Mouse (Mus musculus): ENCODE results near the gene Abhd8. TPM values are rescaled to one million over a fixed set of nuclear protein-coding genes. Genes with fewer than 3 reads are reported as not detected.

Abhd8 gene
- polyA plus RNA-seq, 1 experiment from 2014 or later: 30.1 TPM

DNA sequence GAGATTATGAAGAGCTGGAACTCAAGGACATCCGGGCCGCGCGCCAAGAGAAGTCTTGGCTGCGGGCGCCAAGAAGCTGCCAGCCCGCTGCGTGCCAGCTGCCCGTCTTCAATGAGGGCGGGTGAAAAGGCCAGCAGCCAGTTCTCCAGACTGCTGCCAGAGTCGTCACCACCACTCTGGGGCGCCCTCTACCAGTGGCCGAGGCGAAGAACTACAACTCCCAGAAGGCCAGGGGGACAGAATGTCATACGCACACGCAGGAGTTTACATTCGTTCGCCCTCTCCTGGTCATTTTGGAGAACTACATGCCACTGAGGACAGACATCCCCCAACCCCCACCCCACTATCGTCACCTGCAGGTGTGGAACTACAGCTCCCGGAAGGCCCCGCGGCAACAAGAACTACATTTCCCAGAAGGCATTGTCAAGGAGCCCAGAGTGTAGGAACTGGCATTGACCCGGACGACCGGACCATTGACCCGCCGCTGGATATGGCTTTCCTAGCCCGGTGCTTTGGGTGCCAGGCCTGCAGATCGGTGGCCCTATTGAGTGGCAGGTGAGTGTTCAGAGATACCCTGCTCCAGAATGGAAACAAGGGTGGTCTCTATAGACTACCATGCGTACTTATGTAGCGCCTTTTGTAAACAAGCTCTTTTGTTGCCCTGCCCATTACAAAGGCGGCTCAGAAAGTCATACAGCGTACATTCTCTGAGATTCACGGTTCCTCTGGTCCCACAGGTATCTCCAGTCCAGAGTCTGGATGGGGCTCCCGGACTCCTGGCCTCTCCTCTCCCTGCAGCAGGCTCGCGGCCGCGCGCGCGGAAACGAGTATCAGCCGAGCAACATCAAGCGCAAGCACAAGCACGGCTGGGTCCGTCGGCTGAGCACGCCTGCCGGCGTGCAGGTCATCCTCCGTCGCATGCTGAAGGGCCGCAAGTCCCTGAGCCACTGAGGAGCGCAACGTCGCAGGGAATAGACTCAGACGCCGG lies 1.4 kb upstream of the Abhd8 start, which contains the start of gene Mrpl34:
Mrpl34 (plus strand) TSS at position 447 of the 988 bp plus-strand sequence.
- DNase-seq (ENCODE audit: low spot score) (peak; percentile 100), ATAC-seq (replicated peaks; ENCODE audit: insufficient number of reproducible peaks, low FRiP score, low TSS enrichment, low read depth) (peak; percentile 50)
- H3K9ac ChIP-seq (replicated peaks; ENCODE audit: low read length): peak within 1 kb of the TSS; percentile 71
- H3K4me1 ChIP-seq (ENCODE audit: control insufficient read depth, insufficient read depth, low read length): peaks cover 9% of the 10 kb centered on the region
- H3K27ac ChIP-seq (replicated peaks; ENCODE audit: low read depth, low read length): no peak within 1 kb of the TSS
- H3K9me3 ChIP-seq (replicated peaks; ENCODE audit: control insufficient read depth, low read length): no peaks in the 10 kb centered on the region
- H3K4me2 ChIP-seq (ENCODE audit: low read depth, low read length): peak within 1 kb of the TSS; percentile 82
- H3K27me3 ChIP-seq (ENCODE audit: control insufficient read depth, insufficient read depth, low read length): no peaks in the 10 kb centered on the region
- H3K36me3 ChIP-seq (replicated peaks; ENCODE audit: control insufficient read depth, insufficient read depth, low read depth, low read length): no peaks in the 10 kb centered on the region; the same call in 1 of the 2 replicates
- under 1% methylated on average over 59 of the region's 59 CpGs for WGBS
- H3K4me3 ChIP-seq (ENCODE audit: low read depth, low read length): peak within 1 kb of the TSS; percentile 74

GRCm38 (mm10) chr8:71462786-71463185 lies 669 bp downstream of the Abhd8 start:
- Histone ChIP-seq H3K4me3 (ENCODE audit: low read depth, low read length) (peak overlapping the region; percentile 74), H3K9ac (replicated peaks; ENCODE audit: low read length) (peak overlapping the region; percentile 75), H3K4me1 (ENCODE audit: control insufficient read depth, insufficient read depth, low read length) (peaks cover 7% of the 10 kb centered on the region), H3K4me2 (ENCODE audit: low read depth, low read length) (peak overlapping the region; percentile 82), H3K9me3 (replicated peaks; ENCODE audit: control insufficient read depth, low read length) (no peaks in the 10 kb centered on the region), H3K36me3 (replicated peaks; ENCODE audit: control insufficient read depth, insufficient read depth, low read depth, low read length) (no peaks in the 10 kb centered on the region; the same call in 1 of the 2 replicates), H3K27me3 (ENCODE audit: control insufficient read depth, insufficient read depth, low read length) (no peaks in the 10 kb centered on the region), H3K27ac (replicated peaks; ENCODE audit: low read depth, low read length) (no peak overlapping the region; the same call in 1 of the 2 replicates)
- ATAC-seq (replicated peaks; ENCODE audit: insufficient number of reproducible peaks, low FRiP score, low TSS enrichment, low read depth) (no peak), DNase-seq (ENCODE audit: low spot score) (peak; percentile 44)
- 5% methylated on average over 16 of the region's 16 CpGs for WGBS

DNA sequence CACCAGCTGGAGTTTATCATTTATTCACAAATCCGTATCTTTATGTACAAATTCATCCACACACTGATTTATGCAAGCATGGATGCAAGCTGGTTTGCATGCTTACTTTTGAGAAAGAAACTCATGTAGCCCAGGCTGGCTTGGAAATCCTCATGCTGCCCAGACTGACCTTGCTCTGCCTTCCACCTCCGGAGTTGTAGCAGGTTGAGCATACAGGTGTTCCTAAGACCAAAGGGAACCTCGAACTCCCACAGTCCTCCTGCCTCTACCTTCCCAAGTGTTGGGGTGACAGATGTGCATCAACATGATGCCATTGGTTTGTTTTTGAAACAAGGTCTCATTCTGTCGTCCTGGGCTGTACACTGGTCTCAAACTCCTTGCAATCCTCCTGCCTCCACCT lies 1.3 kb downstream of the Abhd8 start:
- no peak overlapping the region for H3K27ac ChIP-seq (replicated peaks; ENCODE audit: low read depth, low read length)
- 74% methylated on average over 4 of the region's 4 CpGs for WGBS
- H3K27me3 ChIP-seq (ENCODE audit: control insufficient read depth, insufficient read depth, low read length): no peaks in the 10 kb centered on the region

GRCm38 (mm10) chr8:71461152-71461840 lies 2.2 kb downstream of the Abhd8 start:
- no peaks in the 10 kb centered on the region for H3K9me3 ChIP-seq (replicated peaks; ENCODE audit: control insufficient read depth, low read length)
- no peak overlapping the region for H3K27ac ChIP-seq (replicated peaks; ENCODE audit: low read depth, low read length)
- no peaks in the 10 kb centered on the region; the same call in 1 of the 2 replicates for H3K36me3 ChIP-seq (replicated peaks; ENCODE audit: control insufficient read depth, insufficient read depth, low read depth, low read length)
- no peaks in the 10 kb centered on the region for H3K27me3 ChIP-seq (ENCODE audit: control insufficient read depth, insufficient read depth, low read length)
- ATAC-seq (replicated peaks; ENCODE audit: insufficient number of reproducible peaks, low FRiP score, low TSS enrichment, low read depth) (no peak), DNase-seq (ENCODE audit: low spot score) (no peak)
- WGBS: 74% methylated on average over 46 of the region's 47 CpGs
- H3K4me2 ChIP-seq (ENCODE audit: low read depth, low read length): no peak overlapping the region; the same call in 1 of the 2 replicates
- no peak overlapping the region for H3K9ac ChIP-seq (replicated peaks; ENCODE audit: low read length)
- peaks cover 7% of the 10 kb centered on the region for H3K4me1 ChIP-seq (ENCODE audit: control insufficient read depth, insufficient read depth, low read length)
- no peak overlapping the region for H3K4me3 ChIP-seq (ENCODE audit: low read depth, low read length)

More for the DNA sequence above, 1.3 kb downstream of the Abhd8 start:
- peak overlapping the region; percentile 82 for H3K4me2 ChIP-seq (ENCODE audit: low read depth, low read length)
- peak overlapping the region; percentile 74 for H3K4me3 ChIP-seq (ENCODE audit: low read depth, low read length)
- peaks cover 7% of the 10 kb centered on the region for H3K4me1 ChIP-seq (ENCODE audit: control insufficient read depth, insufficient read depth, low read length)
- ATAC-seq (replicated peaks; ENCODE audit: insufficient number of reproducible peaks, low FRiP score, low TSS enrichment, low read depth) (no peak), DNase-seq (ENCODE audit: low spot score) (no peak)
- no peaks in the 10 kb centered on the region for H3K9me3 ChIP-seq (replicated peaks; ENCODE audit: control insufficient read depth, low read length)
- H3K36me3 ChIP-seq (replicated peaks; ENCODE audit: control insufficient read depth, insufficient read depth, low read depth, low read length): no peaks in the 10 kb centered on the region; the same call in 1 of the 2 replicates
- H3K9ac ChIP-seq (replicated peaks; ENCODE audit: low read length): peak overlapping the region; percentile 75

DNA sequence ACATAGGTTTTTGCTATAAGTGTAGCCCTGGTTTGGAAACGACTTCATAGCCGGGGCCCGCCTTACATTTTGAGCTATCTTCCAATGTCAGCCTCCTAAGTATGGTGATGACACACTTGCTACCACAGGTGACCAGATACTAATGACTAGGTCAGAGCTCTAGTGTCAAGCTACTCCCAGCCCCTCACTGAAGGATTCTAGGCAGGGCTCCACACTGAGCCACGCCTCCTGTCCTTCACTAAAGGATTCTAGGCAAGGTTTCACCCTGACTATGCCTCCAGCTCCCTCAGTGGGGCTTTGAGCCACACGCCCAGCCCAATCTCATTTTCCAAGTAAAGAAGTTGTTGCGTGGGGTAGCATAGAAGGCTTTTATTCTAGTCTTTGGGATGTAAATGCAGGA lies 2.7 kb downstream of the Abhd8 start:
- Histone ChIP-seq H3K4me3 (ENCODE audit: low read depth, low read length) (no peak overlapping the region), H3K9me3 (replicated peaks; ENCODE audit: control insufficient read depth, low read length) (no peaks in the 10 kb centered on the region), H3K27ac (replicated peaks; ENCODE audit: low read depth, low read length) (no peak overlapping the region), H3K4me1 (ENCODE audit: control insufficient read depth, insufficient read depth, low read length) (peaks cover 7% of the 10 kb centered on the region), H3K4me2 (ENCODE audit: low read depth, low read length) (no peak overlapping the region), H3K27me3 (ENCODE audit: control insufficient read depth, insufficient read depth, low read length) (no peaks in the 10 kb centered on the region), H3K9ac (replicated peaks; ENCODE audit: low read length) (no peak overlapping the region), H3K36me3 (replicated peaks; ENCODE audit: control insufficient read depth, insufficient read depth, low read depth, low read length) (no peaks in the 10 kb centered on the region; the same call in 1 of the 2 replicates)
- WGBS: 91% methylated on average over 6 of the region's 6 CpGs
- ATAC-seq (replicated peaks; ENCODE audit: insufficient number of reproducible peaks, low FRiP score, low TSS enrichment, low read depth) (no peak), DNase-seq (ENCODE audit: low spot score) (no peak)

DNA sequence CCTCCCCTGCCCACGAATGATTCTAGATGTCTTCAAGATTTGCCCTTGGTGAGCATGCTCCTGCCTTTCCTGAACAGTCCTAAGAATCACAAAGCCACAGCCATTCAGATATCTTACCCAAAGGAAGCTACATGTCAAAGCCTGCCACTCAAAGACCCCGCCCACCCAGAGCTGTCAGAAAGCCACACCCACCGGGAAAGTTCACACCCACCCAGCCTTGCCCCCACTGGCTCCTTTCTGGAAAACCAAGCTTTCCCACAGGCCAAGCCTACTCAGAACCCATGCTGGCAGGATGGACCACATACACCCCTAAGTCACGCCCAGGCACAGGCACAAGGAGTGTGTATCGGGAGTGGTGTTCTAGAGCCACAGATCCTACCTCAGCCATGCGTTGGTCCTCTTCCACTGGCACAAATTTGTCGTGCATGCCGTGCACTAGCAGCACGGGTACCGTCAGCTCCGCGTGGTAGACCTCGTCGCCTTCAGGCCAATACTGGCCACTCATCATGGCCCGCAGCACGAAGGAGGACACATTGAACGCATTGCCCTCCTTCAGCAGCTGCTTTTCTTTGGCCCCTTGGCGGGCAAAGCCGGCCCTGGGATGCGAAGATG lies 5.7 kb downstream of the Abhd8 start:
- no peaks in the 10 kb centered on the region; the same call in 1 of the 2 replicates for H3K36me3 ChIP-seq (replicated peaks; ENCODE audit: control insufficient read depth, insufficient read depth, low read depth, low read length)
- ATAC-seq (replicated peaks; ENCODE audit: insufficient number of reproducible peaks, low FRiP score, low TSS enrichment, low read depth) (no peak), DNase-seq (ENCODE audit: low spot score) (no peak)
- no peak overlapping the region for H3K27ac ChIP-seq (replicated peaks; ENCODE audit: low read depth, low read length)
- H3K4me1 ChIP-seq (ENCODE audit: control insufficient read depth, insufficient read depth, low read length): peaks cover 2% of the 10 kb centered on the region; the same call in 1 of the 2 replicates
- no peak overlapping the region for H3K4me3 ChIP-seq (ENCODE audit: low read depth, low read length)
- no peak overlapping the region for H3K9ac ChIP-seq (replicated peaks; ENCODE audit: low read length)
- H3K4me2 ChIP-seq (ENCODE audit: low read depth, low read length): no peak overlapping the region
- H3K27me3 ChIP-seq (ENCODE audit: control insufficient read depth, insufficient read depth, low read length): no peaks in the 10 kb centered on the region
- no peaks in the 10 kb centered on the region for H3K9me3 ChIP-seq (replicated peaks; ENCODE audit: control insufficient read depth, low read length)
- 82% methylated on average over 20 of the region's 20 CpGs for WGBS

- DNase-seq (ENCODE audit: low spot score) (no peak), ATAC-seq (replicated peaks; ENCODE audit: insufficient number of reproducible peaks, low FRiP score, low TSS enrichment, low read depth) (no peak)
- no peaks in the 10 kb centered on the region for H3K27me3 ChIP-seq (ENCODE audit: control insufficient read depth, insufficient read depth, low read length)
- H3K4me1 ChIP-seq (ENCODE audit: control insufficient read depth, insufficient read depth, low read length): no peaks in the 10 kb centered on the region
- no peaks in the 10 kb centered on the region for H3K9me3 ChIP-seq (replicated peaks; ENCODE audit: control insufficient read depth, low read length)
- no peak overlapping the region for H3K4me2 ChIP-seq (ENCODE audit: low read depth, low read length)
- H3K36me3 ChIP-seq (replicated peaks; ENCODE audit: control insufficient read depth, insufficient read depth, low read depth, low read length): no peaks in the 10 kb centered on the region; the same call in 1 of the 2 replicates
- 40% methylated on average over 22 of the region's 22 CpGs for WGBS
- H3K9ac ChIP-seq (replicated peaks; ENCODE audit: low read length): no peak overlapping the region
- H3K27ac ChIP-seq (replicated peaks; ENCODE audit: low read depth, low read length): no peak overlapping the region
- no peak overlapping the region for H3K4me3 ChIP-seq (ENCODE audit: low read depth, low read length)
These were observed 6.5 kb downstream of the Abhd8 start for GRCm38 (mm10) chr8:71456906-71457305.
